Mouse (Mus musculus) forebrain, postnatal 0 days (tissue): Measurements from ENCODE around the gene Piezo1. TPM values are rescaled to one million over a fixed set of nuclear protein-coding genes. Genes with fewer than 3 reads are reported as not detected.

ENCODE experiments used
- ATAC-seq: fragments of 200-750 bp; cut with Nextera tagmentation; 2 replicates; pipeline ENCODE4 v1.8.0; 2017; ENCODE audit warnings: mild to moderate bottlenecking, moderate library complexity
- DNase-seq: peaks from one replicate; pipeline ENCODE4 v3.0.0-alpha.2; 2015
- H3K27ac ChIP-seq: fragments of 300-500 bp; sonication (generic); 2 replicates; pipeline ENCODE4 v1.5.1; 2014; ENCODE audit warnings: low read depth, mild to moderate bottlenecking, antibody characterized with exemption, low read length, moderate library complexity, mixed read lengths
- H3K27me3 ChIP-seq: fragments of 300-500 bp; sonication (generic); 2 replicates; pipeline ENCODE4 v1.6.1; 2014; ENCODE audit warnings: mild to moderate bottlenecking, low read length, mixed read lengths; ENCODE audit not compliant: insufficient read depth
- H3K36me3 ChIP-seq: fragments of 300-500 bp; sonication (generic); 2 replicates; pipeline ENCODE4 v1.6.1; 2014; ENCODE audit warnings: mild to moderate bottlenecking, moderate library complexity; ENCODE audit not compliant: insufficient read depth
- H3K4me1 ChIP-seq: fragments of 300-500 bp; sonication (generic); 2 replicates; pipeline ENCODE4 v1.6.1; 2014; ENCODE audit warnings: antibody characterized with exemption; ENCODE audit not compliant: insufficient read depth
- H3K4me2 ChIP-seq: fragments of 300-500 bp; sonication (generic); 2 replicates; pipeline ENCODE4 v1.6.1; 2014; ENCODE audit warnings: low read depth, mild to moderate bottlenecking, moderate library complexity
- H3K4me3 ChIP-seq: fragments of 300-500 bp; sonication (generic); 2 replicates; pipeline ENCODE4 v1.5.1; 2014; ENCODE audit warnings: low read depth, low read length, mixed read lengths
- H3K9ac ChIP-seq: fragments of 300-500 bp; sonication (generic); 2 replicates; pipeline ENCODE4 v1.6.1; 2014; ENCODE audit warnings: mild to moderate bottlenecking
- H3K9me3 ChIP-seq: fragments of 300-500 bp; sonication (generic); 2 replicates; pipeline ENCODE4 v1.6.1; 2016; ENCODE audit warnings: low read length
- CTCF ChIP-seq: sonication (generic); IDR thresholded peaks from 2 replicates; pipeline ENCODE4 v1.5.1; 2016; ENCODE audit warnings: antibody characterized with exemption, control low read depth, low read depth
- WGBS: fragments of 180-500 bp; shearing (Covaris S2); extraction: QIAGEN DNeasy Blood & Tissue Kit; methylation state at CpG from one replicate; pipeline ENCODE4 v1.1.7; 2014; 5-methylcytosine and 5-hydroxymethylcytosine counted together
- polyA plus RNA-seq: library from polyadenylated mRNA; unstranded; fragments of >200 nt; fragmentation: Nextera tagmentation; extraction: Ambion mirVana; gene quantifications from 2 replicates; pipeline ENCODE4 v1.2.1, GENCODE M21; 2015
- total RNA-seq: library from RNA; depleted of rRNA; stranded (reverse); fragments of >200 nt; gene quantifications from 2 replicates; pipeline ENCODE4 v1.2.3, GENCODE M21; 2014

The Piezo1 gene
- total and polyA plus RNA-seq, 2 experiments from 2014 or later = 1.4 to 15.1 TPM

GRCm38 (mm10) chr8:122463651-122464640, 87.2 kb downstream of the Piezo1 start:
- Histone ChIP-seq H3K9me3 (no peaks in the 10 kb centered on the region), H3K27ac (no peak overlapping the region), H3K4me1 (no peaks in the 10 kb centered on the region), H3K27me3 (peaks cover 28% of the 10 kb centered on the region), H3K36me3 (peaks cover 23% of the 10 kb centered on the region), H3K4me2 (no peak overlapping the region), H3K4me3 (no peak overlapping the region), H3K9ac (no peak overlapping the region)
- TF ChIP-seq CTCF = no peak
- 70% methylated on average over 12 of the region's 12 CpGs for WGBS
- no peak for DNase-seq
- ATAC-seq = no peak

GRCm38 (mm10) chr8:122462510-122462909, 88.6 kb downstream of the Piezo1 start:
- ATAC-seq = no peak
- 69% methylated on average over 8 of the region's 8 CpGs for WGBS

GRCm38 (mm10) chr8:122461473-122462148, 89.5 kb downstream of the Piezo1 start:
- H3K9me3 ChIP-seq = no peaks in the 10 kb centered on the region
- no peak overlapping the region for H3K4me2 ChIP-seq
- DNase-seq (no peak), ATAC-seq (no peak)
- no peak overlapping the region for H3K9ac ChIP-seq
- peaks cover 6% of the 10 kb centered on the region for H3K36me3 ChIP-seq
- H3K4me3 ChIP-seq = no peak overlapping the region
- peaks cover 28% of the 10 kb centered on the region for H3K27me3 ChIP-seq
- TF ChIP-seq CTCF = no peak
- H3K27ac ChIP-seq = no peak overlapping the region
- H3K4me1 ChIP-seq = no peaks in the 10 kb centered on the region
- 60% methylated on average over 11 of the region's 11 CpGs for WGBS

More at GRCm38 (mm10) chr8:122462510-122462909, 88.6 kb downstream of the Piezo1 start:
- H3K4me3 ChIP-seq = no peak overlapping the region
- H3K9me3 ChIP-seq = no peaks in the 10 kb centered on the region
- no peak for TF ChIP-seq CTCF
- no peak for DNase-seq
- H3K27me3 ChIP-seq = peaks cover 28% of the 10 kb centered on the region
- no peak overlapping the region for H3K27ac ChIP-seq
- H3K4me1 ChIP-seq = no peaks in the 10 kb centered on the region
- no peak overlapping the region for H3K4me2 ChIP-seq
- H3K36me3 ChIP-seq = peaks cover 15% of the 10 kb centered on the region
- no peak overlapping the region for H3K9ac ChIP-seq

- H3K9ac ChIP-seq = no peak within 1 kb of the TSS
- no peaks in the 10 kb centered on the region for H3K36me3 ChIP-seq
- no peak for TF ChIP-seq CTCF
- no peaks in the 10 kb centered on the region for H3K9me3 ChIP-seq
- H3K27ac ChIP-seq = no peak within 1 kb of the TSS
- ATAC-seq = peak; percentile 54
- 2% methylated on average over 56 of the region's 56 CpGs for WGBS
- H3K4me1 ChIP-seq = no peaks in the 10 kb centered on the region
- H3K27me3 ChIP-seq = peaks cover 28% of the 10 kb centered on the region
- H3K4me2 ChIP-seq = peak within 1 kb of the TSS; percentile 59
- H3K4me3 ChIP-seq = peak within 1 kb of the TSS; percentile 32
- no peak for DNase-seq
Observed at GRCm38 (mm10) chr8:122460524-122461472, 90.3 kb downstream of the Piezo1 start, which contains the start of gene Snai3. Gene Snai3, minus strand, starts transcription at chr8:122460733.

- DNase-seq = no peak
- Histone ChIP-seq H3K4me2 (peak overlapping the region; percentile 59), H3K27me3 (peaks cover 28% of the 10 kb centered on the region), H3K9me3 (no peaks in the 10 kb centered on the region), H3K4me3 (peak overlapping the region; percentile 32; the same call in 1 of the 2 replicates), H3K27ac (no peak overlapping the region), H3K36me3 (no peaks in the 10 kb centered on the region), H3K4me1 (no peaks in the 10 kb centered on the region), H3K9ac (no peak overlapping the region)
- no peak for TF ChIP-seq CTCF
- no peak for ATAC-seq
- 27% methylated on average over 7 of the region's 7 CpGs for WGBS
Observed at GRCm38 (mm10) chr8:122459990-122460389, 91.1 kb downstream of the Piezo1 start.

GRCm38 (mm10) chr8:122459218-122459900, 91.8 kb downstream of the Piezo1 start:
- no peak for DNase-seq

More at GRCm38 (mm10) chr8:122459218-122459900, 91.8 kb downstream of the Piezo1 start:
- ATAC-seq = no peak
- TF ChIP-seq CTCF = peak; percentile 44; the same call in 1 of the 2 replicates
- H3K27ac ChIP-seq = no peak overlapping the region
- H3K36me3 ChIP-seq = no peaks in the 10 kb centered on the region
- no peaks in the 10 kb centered on the region for H3K4me1 ChIP-seq
- no peak overlapping the region for H3K4me2 ChIP-seq
- WGBS = 56% methylated on average over 6 of the region's 6 CpGs
- peaks cover 28% of the 10 kb centered on the region for H3K27me3 ChIP-seq
- no peak overlapping the region for H3K4me3 ChIP-seq
- no peaks in the 10 kb centered on the region for H3K9me3 ChIP-seq
- no peak overlapping the region for H3K9ac ChIP-seq
